Mouse (Mus musculus) frontal cortex, adult (tissue): ENCODE data around the gene Wdfy2.
A peak's percentile ranks its signal among the peaks of the same experiment; 100 is the strongest.

Source experiments
- ATAC-seq: cut with Nextera tagmentation; 2 replicates; pipeline ENCODE4 v1.9.2; 2017; ENCODE audit warnings: mild to moderate bottlenecking, moderate library complexity, mixed read lengths; ENCODE audit not compliant: low TSS enrichment

Gene Wdfy2

DNA sequence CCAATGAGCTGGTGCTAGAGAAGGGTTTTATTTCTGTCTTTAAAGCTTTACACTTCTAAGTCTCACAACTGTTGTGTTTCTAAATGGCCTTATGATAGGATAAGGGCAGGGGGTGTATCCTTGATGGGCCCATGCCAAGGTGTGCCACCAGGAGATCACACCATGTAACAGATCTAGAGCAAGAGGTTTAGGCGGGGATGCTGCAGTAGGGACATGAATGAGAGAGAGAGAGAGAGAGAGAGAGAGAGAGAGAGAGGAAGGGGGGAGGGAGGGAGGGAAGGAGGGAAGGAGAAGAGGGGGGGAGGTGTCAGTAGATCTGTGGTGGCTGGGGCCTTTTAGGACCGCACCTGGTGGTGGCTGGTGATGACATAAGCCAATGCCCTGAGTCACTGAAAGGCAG, 5.5 kb downstream of the Wdfy2 start:
- ATAC-seq: no peak

DNA sequence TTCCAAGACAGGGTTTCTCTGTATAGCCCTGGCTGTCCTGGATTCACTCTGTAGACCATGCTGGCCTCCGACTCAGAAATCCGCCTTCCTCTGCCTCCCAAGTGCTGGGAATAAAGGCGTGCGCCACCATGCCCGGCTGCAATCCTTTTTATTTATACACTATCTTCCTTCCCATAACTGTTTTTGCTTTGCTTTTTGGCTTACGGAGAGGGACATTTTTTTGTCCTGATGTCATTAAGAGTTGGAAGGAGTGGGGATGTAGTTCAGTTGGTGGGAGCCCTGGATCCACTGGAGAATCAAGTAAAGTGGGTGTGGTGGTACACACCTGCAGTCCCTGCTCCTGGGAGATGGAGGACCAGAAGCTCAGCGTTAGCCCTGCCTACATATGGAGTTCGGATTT, 6.7 kb downstream of the Wdfy2 start:
- no peak for ATAC-seq

DNA sequence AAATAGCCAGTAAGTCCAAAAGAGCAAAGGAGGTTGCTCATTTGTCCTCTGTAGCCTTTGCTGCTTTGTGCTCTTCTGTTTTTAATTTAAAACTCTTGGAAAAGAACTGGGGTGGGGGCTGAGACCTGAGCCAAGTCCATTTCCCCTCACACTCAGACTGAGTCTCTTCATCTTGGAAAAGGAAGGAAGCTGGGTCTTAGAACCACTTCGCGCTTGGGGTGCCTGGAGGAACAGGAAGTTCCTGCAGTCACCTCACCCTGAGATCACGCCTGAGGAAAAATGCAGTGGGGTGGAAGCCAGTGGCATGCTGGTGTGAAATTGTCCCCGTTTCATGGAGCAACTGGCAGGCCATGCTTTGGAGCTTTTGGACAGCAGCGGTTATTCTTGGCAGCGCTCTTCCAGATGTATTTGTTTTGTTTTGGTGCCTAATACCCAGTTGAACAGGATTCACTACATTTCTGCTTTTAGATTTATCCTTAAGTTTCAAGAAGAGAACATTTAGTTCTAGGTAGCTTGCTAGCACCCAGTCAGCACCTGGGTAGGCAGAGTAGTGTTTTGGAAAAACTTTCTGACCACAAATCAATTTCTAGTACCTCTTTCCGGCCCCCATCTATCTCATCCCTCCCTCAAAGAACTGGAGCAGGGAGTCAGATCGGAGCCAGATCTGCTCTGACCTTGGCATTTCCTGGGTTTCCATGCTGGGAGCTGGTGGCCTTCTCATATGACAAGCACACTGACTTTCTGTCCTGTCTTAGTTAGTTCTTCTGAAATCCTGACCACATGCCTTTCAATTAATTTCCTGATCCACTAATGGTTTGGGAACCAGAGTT, 7.7 kb downstream of the Wdfy2 start:
- ATAC-seq: no peak; the same call in 1 of the 2 replicates

DNA sequence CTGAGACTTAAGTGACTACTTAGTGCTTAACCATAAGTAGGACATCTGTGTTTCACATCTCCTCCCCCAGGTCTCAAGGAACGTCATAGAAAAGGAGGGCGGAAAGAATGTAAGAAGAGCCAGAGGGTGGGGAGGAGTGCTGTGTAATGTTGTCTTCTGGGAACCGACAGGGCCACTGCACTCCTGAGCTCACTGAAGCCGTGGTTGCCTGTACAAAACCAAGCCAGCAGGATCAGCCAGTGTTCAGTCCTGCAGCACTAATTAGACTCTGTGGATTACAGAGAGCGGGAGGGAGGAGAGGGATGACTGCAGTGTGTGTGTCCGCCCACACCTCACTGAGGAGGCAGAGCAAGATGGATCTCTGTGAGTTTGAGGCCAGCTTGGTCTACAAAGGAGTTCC, 13.5 kb downstream of the Wdfy2 start:
- ATAC-seq: peak; percentile 90

DNA sequence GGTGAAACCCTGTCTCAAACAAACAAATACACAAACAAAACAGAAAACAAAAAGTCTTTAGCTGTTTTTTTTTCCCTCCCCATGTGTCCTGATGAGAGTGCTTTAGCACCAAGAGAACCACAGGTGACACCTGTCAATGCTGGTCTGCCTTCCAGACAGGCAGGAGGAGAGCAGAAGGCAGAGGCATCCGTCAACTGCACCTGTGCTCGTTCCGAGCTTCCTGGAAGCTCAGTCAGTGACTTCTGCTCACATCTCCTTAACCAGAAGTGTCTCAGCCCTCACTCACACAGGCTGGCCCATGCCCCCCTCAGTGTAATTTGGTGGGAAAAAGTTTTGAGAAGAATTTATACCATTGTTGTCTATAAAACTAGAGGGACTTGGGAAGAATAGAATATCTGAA, 15.4 kb downstream of the Wdfy2 start:
- no peak for ATAC-seq

DNA sequence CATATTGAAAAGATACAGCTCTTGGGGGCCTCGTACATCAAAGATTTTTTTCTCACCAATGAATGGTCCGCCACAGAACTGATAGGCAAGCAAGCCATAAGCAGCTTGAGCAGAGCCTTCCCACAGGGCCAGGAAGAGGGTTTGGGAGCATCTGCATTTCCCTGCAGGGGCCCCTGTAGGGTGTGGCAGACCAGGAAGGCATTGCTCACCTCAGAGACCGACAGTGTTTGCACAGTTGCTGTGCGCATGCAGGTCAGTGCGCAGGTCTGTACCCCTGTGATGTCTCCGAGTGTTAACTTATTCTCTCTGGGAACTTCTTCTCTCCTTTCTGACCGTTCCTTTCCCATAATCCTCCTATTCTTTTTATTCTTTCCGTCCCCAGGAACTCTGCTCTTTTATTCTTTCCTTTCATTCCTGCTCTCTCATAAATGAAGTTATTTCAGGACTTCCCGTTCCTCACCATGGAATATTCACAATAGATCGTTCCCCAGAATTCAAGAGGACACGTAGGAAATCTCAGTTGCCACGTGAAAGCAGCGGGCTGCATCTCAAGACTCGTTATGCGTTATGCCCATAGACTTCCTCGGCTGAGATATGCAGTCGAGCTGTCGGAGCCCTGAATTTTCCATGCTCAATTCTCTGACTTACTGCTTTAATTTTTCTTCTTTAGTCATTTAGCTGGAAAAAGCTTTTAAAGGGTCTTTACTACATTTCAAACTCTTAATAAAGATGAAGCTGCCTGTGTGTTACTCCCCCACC, 17.8 kb downstream of the Wdfy2 start:
- peak; percentile 22; the same call in 1 of the 2 replicates for ATAC-seq

DNA sequence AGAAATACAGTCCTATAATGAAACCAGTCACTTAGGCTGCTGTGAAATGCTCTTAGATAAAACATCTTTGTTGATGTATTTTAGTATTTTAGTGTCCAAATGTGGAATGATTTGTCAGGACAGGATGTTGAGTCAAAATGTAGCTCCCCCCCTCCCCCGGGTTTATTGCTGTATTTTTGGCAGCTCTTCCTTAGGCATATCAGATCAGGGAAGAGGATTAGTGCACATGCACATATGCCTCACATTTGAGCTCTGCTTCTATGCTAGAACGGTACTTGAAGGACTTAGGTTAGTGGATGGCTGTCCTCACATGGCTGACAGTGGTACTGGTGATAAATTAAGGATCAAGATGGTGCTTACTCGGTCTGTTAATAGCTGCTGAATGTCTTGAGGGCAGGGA, 18.4 kb downstream of the Wdfy2 start:
- ATAC-seq: 0 out of 2 replicates have a peak, but pooled peaks have one; percentile 32

DNA sequence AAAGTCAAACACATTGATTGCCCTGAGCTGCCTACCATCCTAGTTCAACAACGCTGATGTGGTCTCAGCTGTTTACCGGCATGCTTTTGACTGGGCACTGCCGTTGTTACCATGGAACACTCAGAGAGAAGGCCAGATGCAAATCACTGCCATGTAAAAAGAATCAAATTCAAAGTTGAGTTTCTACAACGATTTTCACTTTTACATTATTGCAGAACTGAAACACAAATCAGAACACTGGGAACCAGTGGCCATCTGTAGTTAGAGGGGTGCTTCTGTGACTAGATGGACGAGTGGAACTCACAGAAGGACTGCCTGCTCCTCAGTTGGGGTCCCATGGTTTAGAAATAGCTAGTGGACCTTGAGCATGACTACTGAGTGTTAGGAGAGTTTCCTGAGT, 19.0 kb downstream of the Wdfy2 start:
- no peak for ATAC-seq

DNA sequence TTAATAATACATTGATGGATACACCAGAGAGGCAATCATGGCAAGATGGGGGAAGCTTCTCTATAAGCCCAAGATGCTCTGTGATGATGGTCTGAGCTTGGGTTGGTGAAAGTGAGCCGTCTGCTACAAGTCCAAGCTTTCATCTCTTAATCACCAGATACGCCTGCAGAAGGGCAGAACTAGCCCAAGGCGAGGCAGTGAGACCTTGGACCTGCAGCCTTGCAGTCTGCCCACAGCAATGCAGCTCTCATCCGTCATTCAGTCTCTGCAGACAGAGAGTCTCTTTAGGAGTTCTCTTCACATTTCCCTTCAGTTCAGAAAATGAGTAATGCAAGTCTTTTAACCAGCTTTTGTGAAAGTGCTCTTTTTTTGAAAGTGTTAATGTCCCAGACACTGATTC, 20.4 kb downstream of the Wdfy2 start:
- no peak for ATAC-seq

DNA sequence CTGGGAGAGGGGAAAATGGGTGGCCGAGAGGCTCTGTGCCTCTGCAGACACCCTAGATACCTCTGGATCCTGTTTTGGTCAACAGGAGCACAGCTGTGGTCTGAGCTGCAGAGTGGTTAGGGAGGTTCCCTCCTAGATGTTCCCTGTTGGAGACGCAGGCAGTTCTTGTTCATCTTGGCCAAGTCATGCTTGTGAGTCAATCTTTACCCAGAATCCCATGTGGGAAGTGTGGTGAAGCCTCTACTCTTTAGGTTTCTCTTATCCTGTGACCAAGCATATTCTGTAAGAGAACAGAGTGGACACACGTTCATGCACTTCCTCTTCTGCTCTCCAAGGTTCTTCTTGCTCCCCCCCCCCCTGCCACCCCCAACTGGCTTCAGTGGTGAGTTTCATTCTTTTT, 20.8 kb downstream of the Wdfy2 start:
- no peak for ATAC-seq

DNA sequence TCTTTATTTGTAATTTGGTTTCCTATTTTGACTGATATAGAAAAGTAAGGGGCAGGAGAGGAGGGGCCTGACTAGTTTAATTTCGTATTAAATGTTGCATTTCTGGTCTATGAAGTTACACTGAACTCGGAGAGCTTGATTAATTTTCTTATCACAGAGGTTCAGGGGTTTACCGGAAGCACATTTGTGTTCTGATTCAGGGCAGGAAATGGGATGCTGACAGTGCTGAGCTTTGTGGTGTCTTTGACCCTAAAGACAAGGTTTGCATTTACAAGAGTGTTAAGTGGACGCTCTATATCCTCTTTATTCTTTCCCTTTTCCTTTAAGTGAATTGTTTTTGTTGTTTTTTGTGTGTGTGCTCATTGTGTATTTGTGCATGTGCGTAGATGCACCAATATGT, 25.1 kb downstream of the Wdfy2 start:
- no peak for ATAC-seq

DNA sequence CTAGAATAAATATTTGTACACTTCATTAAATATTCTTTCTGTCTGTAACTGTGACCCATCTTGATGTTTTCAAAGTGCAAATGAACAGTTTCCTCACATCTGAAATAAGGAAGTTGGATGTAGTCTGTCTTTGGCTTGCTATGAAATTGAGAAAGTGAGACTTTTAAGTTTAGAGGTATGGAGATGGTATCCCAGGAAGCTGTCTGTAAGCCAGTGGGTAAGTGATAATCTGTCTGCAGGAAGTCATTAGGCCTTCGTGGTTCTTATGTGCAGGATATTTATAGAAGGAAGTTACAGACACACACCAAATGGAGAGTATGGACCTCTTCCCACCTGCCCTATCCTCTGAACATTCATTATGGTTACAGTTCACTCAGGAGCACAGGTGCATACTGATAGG, 26.8 kb downstream of the Wdfy2 start:
- no peak for ATAC-seq

DNA sequence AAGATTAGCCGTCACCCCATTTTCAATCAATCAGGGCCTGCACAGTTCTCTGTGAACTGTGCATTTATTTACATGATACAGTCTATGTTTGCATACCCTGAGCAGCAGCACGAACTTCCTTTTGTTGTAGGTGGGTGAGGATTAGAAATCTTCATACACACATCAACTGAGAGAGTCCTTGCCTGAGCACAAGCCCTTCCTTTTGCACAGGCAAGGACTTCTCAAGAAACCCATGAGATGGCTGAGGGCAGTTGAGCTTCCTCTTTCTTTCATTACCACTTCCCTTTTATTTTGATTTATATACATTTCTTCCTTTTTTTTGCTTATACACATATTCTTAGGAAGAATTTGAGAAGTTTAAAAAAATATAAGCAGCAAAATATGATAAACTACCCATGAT, 27.9 kb downstream of the Wdfy2 start:
- no peak for ATAC-seq

DNA sequence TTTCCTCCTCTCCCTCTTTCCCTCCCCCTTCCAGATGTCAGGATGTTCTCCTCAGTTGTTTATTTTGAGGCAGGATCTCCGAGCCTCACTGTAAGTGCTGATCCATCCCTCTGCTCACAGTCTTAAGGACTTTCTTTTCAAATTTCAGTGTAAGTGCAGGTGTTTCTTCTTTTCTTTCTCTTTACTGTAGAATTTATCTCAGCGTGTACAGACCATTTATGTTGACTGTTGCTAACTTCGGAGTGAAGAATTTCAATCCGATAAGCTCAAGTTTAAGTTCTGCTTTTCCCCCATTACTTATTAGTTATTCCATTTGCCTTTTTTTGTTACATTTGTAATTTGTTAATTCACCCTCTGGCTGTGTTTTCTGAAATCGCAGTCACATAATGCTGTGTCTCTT, 29.6 kb downstream of the Wdfy2 start:
- ATAC-seq: no peak

DNA sequence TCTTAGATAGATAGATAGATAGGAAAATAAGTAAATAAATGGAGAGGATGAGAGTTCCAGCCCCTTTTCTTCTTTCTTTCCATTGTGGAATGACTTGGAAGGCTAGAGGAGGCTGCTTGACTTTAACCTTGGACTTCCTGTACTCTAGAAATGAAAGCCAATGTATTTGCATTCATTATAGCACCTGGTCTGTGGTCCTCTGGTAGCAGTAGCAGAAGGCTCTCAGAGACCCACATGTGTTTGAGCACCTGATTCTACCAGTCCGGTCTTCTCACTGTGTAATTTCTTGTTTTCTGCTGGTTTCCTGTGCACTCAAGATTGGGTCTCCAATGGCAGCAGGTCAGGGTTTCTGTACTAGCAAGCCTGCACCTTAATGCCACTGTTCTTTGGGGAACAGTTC, 30.1 kb downstream of the Wdfy2 start:
- no peak for ATAC-seq

DNA sequence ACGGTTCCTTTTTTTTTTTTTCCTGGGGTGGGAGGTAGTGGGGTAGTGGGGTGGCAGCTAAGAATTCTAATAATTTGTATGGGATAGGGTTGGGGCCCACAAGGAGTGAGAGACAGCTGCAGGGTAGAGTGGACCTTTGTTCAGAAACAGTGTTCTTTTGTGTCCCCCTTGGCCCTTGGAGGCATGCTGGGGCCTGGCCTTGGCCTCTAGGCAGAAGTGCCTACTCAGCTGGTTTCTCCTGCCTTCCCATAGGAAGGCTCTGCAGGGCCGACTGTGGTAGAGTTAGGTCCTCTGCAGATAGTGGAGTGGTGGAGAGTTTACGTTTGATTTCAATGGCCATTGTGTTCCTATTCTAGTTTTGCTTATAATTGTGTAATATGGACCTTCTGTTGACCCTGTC, 30.8 kb downstream of the Wdfy2 start:
- peak; percentile 44; the same call in 1 of the 2 replicates for ATAC-seq

DNA sequence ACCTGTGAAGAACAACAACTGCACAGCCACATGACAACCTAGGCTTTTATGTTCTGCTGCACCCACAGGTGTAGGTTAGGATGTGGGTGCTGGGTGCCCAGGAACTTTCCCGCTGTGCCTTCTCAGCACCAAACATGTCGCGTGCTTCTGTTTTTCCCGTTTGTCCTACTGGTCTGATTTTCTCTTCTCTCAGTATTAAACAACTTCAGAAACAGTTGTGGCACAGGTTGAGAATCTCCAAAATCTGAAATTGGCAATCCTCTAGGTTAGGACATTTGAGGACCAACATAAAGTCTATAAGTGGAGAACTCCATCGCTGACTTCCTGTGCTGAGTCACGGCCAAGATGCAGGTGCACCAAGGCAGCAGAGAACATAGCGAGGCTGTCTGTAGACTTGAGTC, 32.8 kb downstream of the Wdfy2 start:
- no peak for ATAC-seq

DNA sequence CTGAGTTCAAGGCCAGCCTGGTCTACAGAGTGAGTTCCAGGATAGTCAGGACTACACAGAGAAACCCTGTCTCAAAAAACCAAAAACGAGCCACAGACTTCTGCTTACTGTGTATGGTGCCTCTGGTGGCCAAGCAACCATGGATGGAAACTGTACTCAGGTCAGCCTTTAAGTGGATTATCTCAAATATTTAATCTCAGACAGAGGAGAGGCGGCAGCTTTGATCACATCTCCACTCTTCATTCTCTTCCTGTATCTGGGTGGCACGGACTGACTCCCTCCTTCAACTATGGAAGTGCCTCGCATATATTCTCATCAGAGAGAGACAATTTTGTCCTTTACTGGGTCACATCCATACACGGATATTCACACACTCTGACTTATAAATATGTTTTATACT, 34.0 kb downstream of the Wdfy2 start:
- no peak for ATAC-seq

DNA sequence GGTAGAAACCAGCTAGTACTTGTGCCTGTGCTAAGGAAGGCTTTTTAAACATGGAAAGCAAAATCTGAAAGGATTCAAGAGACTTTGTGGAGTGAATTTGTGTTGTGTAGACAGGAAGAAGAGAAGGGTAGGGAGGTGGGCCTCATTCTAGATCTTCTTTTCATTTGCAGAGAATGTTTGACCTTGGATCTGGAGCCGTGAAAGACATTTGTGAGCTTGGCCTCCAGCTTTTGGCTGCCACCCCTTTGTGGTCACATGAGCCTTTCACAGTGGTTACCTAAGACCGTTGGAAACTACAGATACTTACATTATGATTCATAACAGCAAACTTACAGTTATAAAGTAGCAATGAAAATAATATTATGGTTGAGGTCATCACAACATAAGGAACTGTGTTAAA, 34.5 kb downstream of the Wdfy2 start:
- ATAC-seq: no peak

DNA sequence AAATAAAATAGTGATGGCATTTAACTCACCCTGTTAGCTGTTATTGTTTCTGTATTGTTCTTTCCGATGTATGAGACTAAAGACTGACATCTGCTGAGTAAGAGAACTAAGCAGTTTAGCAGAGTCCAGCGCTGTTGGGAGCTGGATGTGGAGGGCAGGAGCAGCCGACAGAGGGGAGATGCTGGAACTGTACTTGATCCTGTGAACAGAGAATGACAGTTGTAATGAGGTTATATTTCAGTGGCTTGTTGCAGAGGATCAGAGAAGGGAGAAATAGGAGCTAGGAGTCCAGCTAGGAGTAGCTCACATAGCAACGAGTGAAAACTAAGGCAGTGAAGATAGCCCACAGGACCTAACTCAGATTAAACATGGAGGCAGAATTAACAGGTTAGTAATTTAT, 36.3 kb downstream of the Wdfy2 start:
- no peak for ATAC-seq

DNA sequence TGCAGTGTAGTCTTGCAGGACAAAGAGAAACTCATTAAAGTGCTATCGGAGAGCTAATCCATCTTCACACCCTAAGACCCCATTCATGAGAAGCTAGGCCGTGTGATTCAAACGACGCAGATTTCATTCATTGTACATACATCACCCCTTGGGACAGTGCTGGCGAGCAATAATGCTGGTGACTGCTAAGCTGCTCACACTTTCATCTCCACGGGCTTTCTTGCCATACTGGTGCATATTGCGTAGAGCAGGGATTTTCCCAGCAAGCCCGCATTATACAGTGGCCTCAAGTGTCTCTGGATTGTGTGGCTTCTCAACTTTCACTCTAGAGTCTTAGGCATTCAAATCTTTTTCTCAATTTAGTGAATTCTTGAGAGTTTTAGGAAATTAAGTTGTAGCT, 36.9 kb downstream of the Wdfy2 start:
- no peak for ATAC-seq

DNA sequence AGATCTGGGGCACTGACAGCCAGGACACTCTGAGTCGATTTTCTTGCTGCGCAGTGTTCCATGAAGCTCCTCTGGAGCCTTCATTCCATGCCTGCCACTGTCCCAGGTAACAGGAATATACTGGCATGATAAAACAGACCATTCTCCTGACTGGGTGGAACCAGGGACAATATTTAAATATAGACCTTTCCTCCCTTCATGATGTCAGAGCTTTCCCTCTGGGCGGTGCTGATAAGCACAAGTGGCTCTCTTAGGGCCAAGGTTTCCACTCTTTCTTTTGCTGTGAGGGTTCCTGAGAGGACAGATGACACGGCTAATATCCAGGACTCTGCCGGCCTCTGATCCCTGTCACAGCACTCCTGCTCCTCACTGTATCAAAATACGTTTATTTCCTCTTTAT, 40.6 kb downstream of the Wdfy2 start:
- no peak for ATAC-seq
